Mouse (Mus musculus) liver, embryonic 14.5 days (tissue): ENCODE results near the gene Actn3. TPM values are rescaled to one million over a fixed set of nuclear protein-coding genes. Genes with fewer than 3 reads are reported as not detected.
A peak's percentile ranks its signal among the peaks of the same experiment; 100 is the strongest.

Source experiments
- ATAC-seq: fragments of 200-750 bp; cut with Nextera tagmentation; 2 replicates; pipeline ENCODE4 v1.8.0; 2017; ENCODE audit warnings: moderate number of reproducible peaks, mild to moderate bottlenecking, moderate library complexity; ENCODE audit not compliant: insufficient read depth
- DNase-seq, 3 experiments: peaks; one replicate each; pipeline ENCODE4 v3.0.0-alpha.2; 2012 to 2013; ENCODE audit warnings: low read depth in 3 of 3, low spot score in 3 of 3
- H3K27ac ChIP-seq: fragments of 300-500 bp; sonication (generic); 2 replicates; pipeline ENCODE4 v1.5.1; 2014; ENCODE audit warnings: moderate library complexity, mild to moderate bottlenecking, control low read depth, inconsistent platforms
- H3K27me3 ChIP-seq: fragments of 300-500 bp; sonication (generic); 2 replicates; pipeline ENCODE4 v1.6.1; 2014; ENCODE audit warnings: mild to moderate bottlenecking, low read length, moderate library complexity; ENCODE audit not compliant: control insufficient read depth, insufficient read depth
- H3K36me3 ChIP-seq: fragments of 300-500 bp; sonication (generic); replicated peaks from 2 replicates; pipeline ENCODE4 v1.6.1; 2014; ENCODE audit warnings: low read depth; ENCODE audit not compliant: control insufficient read depth, insufficient read depth
- H3K4me1 ChIP-seq, 2 experiments: fragments of 200-500 bp in 1 of 2; fragments of 300-500 bp in 1 of 2; sonication (generic) in 1 of 2; replicated peaks; 2 replicates each; pipeline ENCODE4 v1.6.1; 2012 to 2014; ENCODE audit warnings: antibody characterized with exemption in 1 of 2, inconsistent platforms in 1 of 2, low read length in 1 of 2; ENCODE audit not compliant: control insufficient read depth in 2 of 2, insufficient read depth in 2 of 2
- H3K4me2 ChIP-seq: fragments of 300-500 bp; sonication (generic); 2 replicates; pipeline ENCODE4 v1.6.1; 2014; ENCODE audit warnings: low read depth, mild to moderate bottlenecking, control low read depth, moderate library complexity
- H3K4me3 ChIP-seq, 2 experiments: fragments of 200-500 bp in 1 of 2; fragments of 300-500 bp in 1 of 2; sonication (generic) in 1 of 2; 2 replicates each; pipeline ENCODE4 v1.5.1; 2012 to 2014; ENCODE audit warnings: low read depth in 2 of 2, low read length in 2 of 2, mild to moderate bottlenecking in 2 of 2, control low read depth in 1 of 2, inconsistent platforms in 1 of 2, moderate library complexity in 1 of 2; ENCODE audit not compliant: insufficient read depth in 1 of 2
- H3K9ac ChIP-seq: fragments of 300-500 bp; sonication (generic); replicated peaks from 2 replicates; pipeline ENCODE4 v1.6.1; 2014; ENCODE audit warnings: mild to moderate bottlenecking, control low read depth, moderate library complexity
- H3K9me3 ChIP-seq: fragments of 300-500 bp; sonication (generic); 2 replicates; pipeline ENCODE4 v1.6.1; 2016; ENCODE audit warnings: low read length, mixed read lengths; ENCODE audit not compliant: control insufficient read depth
- CTCF ChIP-seq: IDR thresholded peaks from 2 replicates; pipeline ENCODE4 v1.5.1; 2016; ENCODE audit warnings: antibody characterized with exemption, low read depth, control low read depth
- EP300 ChIP-seq: IDR thresholded peaks from 2 replicates; pipeline ENCODE4 v1.6.1; 2016; ENCODE audit warnings: antibody characterized with exemption, low read depth
- WGBS: fragments of 180-500 bp; shearing (Covaris S2); extraction: QIAGEN DNeasy Blood & Tissue Kit; methylation state at CpG from one replicate; pipeline ENCODE4 v1.1.7; 2014; ENCODE audit not compliant: insufficient replicate concordance; 5-methylcytosine and 5-hydroxymethylcytosine counted together
- polyA plus RNA-seq, 2 experiments: library from polyadenylated mRNA; depleted of rRNA in 1 of 2; stranded (reverse) in 1 of 2; unstranded in 1 of 2; fragments of >200 nt; fragmentation: Nextera tagmentation in 1 of 2; extraction: Ambion mirVana in 1 of 2; gene quantifications; 2 replicates each; pipeline versions ENCODE4 v1.2.1 to v1.2.3; 2012 to 2014

The Actn3 gene
- polyA plus RNA-seq, 2 experiments = 0.28 to 0.33 TPM

GRCm38 (mm10) chr19:4850281-4850680 lies 27.4 kb downstream of the Actn3 start:
- WGBS = 47% methylated on average over 5 of the region's 5 CpGs
- peaks cover 0 to 4% of the 10 kb centered on the region in 2 experiments; a peak in 2 of 4 replicates for H3K4me1 ChIP-seq
- H3K9me3 ChIP-seq = no peaks in the 10 kb centered on the region
- no peak for TF ChIP-seq EP300
- TF ChIP-seq CTCF = no peak
- no peak overlapping the region for H3K27ac ChIP-seq
- H3K9ac ChIP-seq = no peak overlapping the region
- ATAC-seq (no peak), DNase-seq (no peak)
- H3K4me2 ChIP-seq = no peak overlapping the region
- H3K36me3 ChIP-seq = no peaks in the 10 kb centered on the region
- H3K4me3 ChIP-seq = no peak overlapping the region
- peaks cover 25% of the 10 kb centered on the region for H3K27me3 ChIP-seq

GRCm38 (mm10) chr19:4849800-4850199 lies 27.9 kb downstream of the Actn3 start:
- Histone ChIP-seq H3K9ac (no peak overlapping the region), H3K4me2 (no peak overlapping the region), H3K36me3 (no peaks in the 10 kb centered on the region), H3K27me3 (peaks cover 20% of the 10 kb centered on the region), H3K4me3 (no peak overlapping the region), H3K9me3 (no peaks in the 10 kb centered on the region), H3K27ac (no peak overlapping the region), H3K4me1 (peaks cover 0 to 4% of the 10 kb centered on the region in 2 experiments; a peak in 2 of 4 replicates)
- ATAC-seq (no peak), DNase-seq (no peak)
- TF ChIP-seq EP300 = no peak
- TF ChIP-seq CTCF = no peak
- 42% methylated on average over 4 of the region's 4 CpGs for WGBS

GRCm38 (mm10) chr19:4847490-4847889 lies 30.2 kb downstream of the Actn3 start:
- WGBS = 28% methylated on average over 7 of the region's 7 CpGs
- Histone ChIP-seq H3K4me3 (no peak overlapping the region), H3K4me2 (no peak overlapping the region), H3K27ac (no peak overlapping the region), H3K36me3 (no peaks in the 10 kb centered on the region), H3K27me3 (peaks cover 5% of the 10 kb centered on the region), H3K4me1 (no peaks in the 10 kb centered on the region), H3K9ac (no peak overlapping the region), H3K9me3 (no peaks in the 10 kb centered on the region)
- DNase-seq = no peak
- TF ChIP-seq CTCF (peak; percentile 72), EP300 (no peak)
- no peak for ATAC-seq

DNA sequence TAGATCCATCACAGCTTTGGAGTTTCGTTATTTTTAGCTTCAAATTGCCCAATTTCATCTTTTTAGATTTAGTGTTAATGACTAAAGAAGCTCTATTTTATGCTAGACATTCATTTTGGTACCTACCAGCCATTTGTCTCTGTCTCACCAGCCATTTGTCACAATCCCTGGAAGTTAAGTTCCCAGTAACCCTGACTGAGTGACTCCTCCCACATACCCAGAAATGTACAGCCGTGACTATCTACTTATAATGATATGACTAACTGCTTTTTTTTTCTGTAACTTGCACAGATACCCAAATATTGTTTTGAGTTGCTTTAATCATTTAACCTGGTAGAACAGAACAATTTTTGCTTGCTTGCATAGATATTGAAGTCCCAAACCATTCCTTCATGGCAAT lies 31.9 kb downstream of the Actn3 start:
- TF ChIP-seq CTCF (no peak), EP300 (no peak)
- no peaks in the 10 kb centered on the region for H3K9me3 ChIP-seq
- H3K27ac ChIP-seq = no peak overlapping the region
- H3K9ac ChIP-seq = no peak overlapping the region
- 36% methylated on average over 2 of the region's 2 CpGs for WGBS
- H3K27me3 ChIP-seq = peaks cover 9% of the 10 kb centered on the region
- H3K4me3 ChIP-seq = no peak overlapping the region
- ATAC-seq (no peak), DNase-seq (no peak)
- H3K36me3 ChIP-seq = no peaks in the 10 kb centered on the region
- no peaks in the 10 kb centered on the region for H3K4me1 ChIP-seq
- no peak overlapping the region for H3K4me2 ChIP-seq

DNA sequence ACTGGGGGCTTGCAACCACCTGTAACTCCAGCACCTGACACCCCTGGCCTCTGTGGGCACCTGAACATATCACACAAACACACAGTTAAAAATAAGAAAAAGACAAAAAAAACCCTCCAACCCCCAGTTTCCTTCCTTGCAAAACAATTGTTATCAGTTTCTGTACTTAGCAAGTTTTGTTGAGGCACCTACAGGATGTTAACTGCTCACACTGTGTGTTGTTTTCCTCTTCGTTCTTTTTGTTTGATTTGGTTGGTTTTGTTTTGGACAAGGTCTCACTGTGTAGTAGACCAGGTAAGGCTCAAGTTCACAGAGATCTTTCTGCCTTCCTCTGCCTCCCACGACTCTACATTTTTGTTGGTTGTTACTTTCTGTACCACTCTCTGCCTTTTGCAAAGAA lies 35.1 kb downstream of the Actn3 start:
- H3K27ac ChIP-seq = no peak overlapping the region
- DNase-seq (no peak), ATAC-seq (no peak)
- TF ChIP-seq CTCF = no peak
- TF ChIP-seq EP300 = no peak
- H3K4me1 ChIP-seq = peaks cover 13 to 15% of the 10 kb centered on the region in 2 experiments
- no peaks in the 10 kb centered on the region for H3K9me3 ChIP-seq
- peaks cover 21% of the 10 kb centered on the region for H3K27me3 ChIP-seq
- H3K9ac ChIP-seq = no peak overlapping the region
- no peak overlapping the region for H3K4me2 ChIP-seq
- WGBS = 39% methylated on average over 2 of the region's 2 CpGs
- H3K36me3 ChIP-seq = no peaks in the 10 kb centered on the region
- H3K4me3 ChIP-seq = no peak overlapping the region
